Mouse (Mus musculus) CH12.LX (cell line): ENCODE results near the gene Olfr1276. TPM values are rescaled to one million over a fixed set of nuclear protein-coding genes. Genes with fewer than 3 reads are reported as not detected.

Experiments used
- DNase-seq: peaks from one replicate; pipeline ENCODE4 v3.0.0-alpha.2; 2013; ENCODE audit errors: extremely low read depth
- H3K27ac ChIP-seq: 2 replicates; pipeline ENCODE4 v1.5.1; 2012; ENCODE audit warnings: low read depth, mild to moderate bottlenecking, control low read depth, moderate library complexity; ENCODE audit not compliant: insufficient read depth
- H3K27me3 ChIP-seq: replicated peaks from 2 replicates; pipeline ENCODE3; 2012; ENCODE audit warnings: inconsistent platforms
- H3K36me3 ChIP-seq, 2 experiments: replicated peaks in 1 of 2; 2 replicates each; pipeline versions ENCODE3 to v1.6.1; 2012; ENCODE audit warnings: inconsistent platforms in 1 of 2, low read length in 1 of 2, mild to moderate bottlenecking in 1 of 2, mixed read lengths in 1 of 2, moderate library complexity in 1 of 2; ENCODE audit not compliant: control insufficient read depth in 1 of 2, insufficient read depth in 1 of 2
- H3K4me1 ChIP-seq, 2 experiments: 2 replicates each; pipeline ENCODE4 v1.6.1; 2012; ENCODE audit warnings: inconsistent platforms in 1 of 2, moderate library complexity in 1 of 2; ENCODE audit not compliant: insufficient read depth in 2 of 2, control insufficient read depth in 1 of 2
- H3K4me2 ChIP-seq: 2 replicates; pipeline ENCODE4 v1.6.1; 2012; ENCODE audit warnings: low read depth, mild to moderate bottlenecking, control low read depth; ENCODE audit not compliant: poor library complexity, insufficient read depth, severe bottlenecking
- H3K4me3 ChIP-seq, 3 experiments: fragments of 150-350 bp in 1 of 3; sonication (generic) in 1 of 3; replicated peaks in 1 of 3; 2 replicates each; pipeline versions ENCODE3 to v1.5.1; 2011 to 2012; ENCODE audit warnings: low read depth in 2 of 3, low read length in 2 of 3, mild to moderate bottlenecking in 2 of 3, moderate library complexity in 2 of 3, control low read depth in 1 of 3, improper control_type of control experiment in 1 of 3, inconsistent platforms in 1 of 3, mixed read lengths in 1 of 3; ENCODE audit not compliant: poor library complexity in 1 of 3
- H3K79me2 ChIP-seq: replicated peaks from 2 replicates; pipeline ENCODE4 v1.6.1; 2012; ENCODE audit warnings: mild to moderate bottlenecking, moderate library complexity; ENCODE audit not compliant: control insufficient read depth, poor library complexity, insufficient read depth, severe bottlenecking; ENCODE audit errors: extremely low read depth
- H3K9ac ChIP-seq: 2 replicates; pipeline ENCODE4 v1.6.1; 2012; ENCODE audit warnings: low read depth, mild to moderate bottlenecking, control low read depth, moderate library complexity; ENCODE audit not compliant: insufficient read depth
- H3K9me3 ChIP-seq: replicated peaks from 2 replicates; pipeline ENCODE3; 2012; ENCODE audit warnings: low read length, inconsistent platforms, mixed read lengths
- BHLHE40 ChIP-seq: IDR thresholded peaks from 2 replicates; pipeline ENCODE4 v1.6.1; 2011; ENCODE audit warnings: mild to moderate bottlenecking, low read depth, low read length, improper control_type of control experiment
- CHD1 ChIP-seq: IDR thresholded peaks from 2 replicates; pipeline ENCODE4 v1.6.1; 2012; ENCODE audit warnings: low read depth, low read length, improper control_type of control experiment, inconsistent platforms
- CTCF ChIP-seq, 2 experiments: IDR thresholded peaks in 1 of 2; conservative IDR thresholded peaks in 1 of 2; 2 replicates each; pipeline ENCODE4 v1.5.1; 2011 to 2012; ENCODE audit warnings: low read depth in 2 of 2, low read length in 2 of 2, improper control_type of control experiment in 1 of 2, inconsistent platforms in 1 of 2, mild to moderate bottlenecking in 1 of 2, moderate library complexity in 1 of 2
- ETS1 ChIP-seq: conservative IDR thresholded peaks from 2 replicates; pipeline ENCODE4 v1.6.1; 2012; ENCODE audit warnings: low read depth, mild to moderate bottlenecking, inconsistent platforms, low read length, improper control_type of control experiment, moderate library complexity
- GABPA ChIP-seq: IDR thresholded peaks from 2 replicates; pipeline ENCODE4 v1.6.1; 2012; ENCODE audit warnings: low read depth, low read length, improper control_type of control experiment, inconsistent platforms; ENCODE audit not compliant: insufficient replicate concordance
- JUND ChIP-seq: conservative IDR thresholded peaks from 2 replicates; pipeline ENCODE4 v1.6.1; 2011; ENCODE audit warnings: low read depth, low read length, improper control_type of control experiment
- KAT2A ChIP-seq: IDR thresholded peaks from 2 replicates; pipeline ENCODE4 v1.6.1; 2012; ENCODE audit warnings: low read length, improper control_type of control experiment, inconsistent platforms; ENCODE audit not compliant: insufficient replicate concordance
- MAFK ChIP-seq: IDR thresholded peaks from 2 replicates; pipeline ENCODE4 v1.6.1; 2011; ENCODE audit warnings: low read length, improper control_type of control experiment; ENCODE audit not compliant: insufficient replicate concordance
- MAX ChIP-seq: IDR thresholded peaks from 2 replicates; pipeline ENCODE4 v1.6.1; 2011; ENCODE audit warnings: low read length, improper control_type of control experiment
- MEF2A ChIP-seq: IDR thresholded peaks from 2 replicates; pipeline ENCODE4 v1.6.1; 2014; ENCODE audit warnings: low read depth, mild to moderate bottlenecking, inconsistent platforms, low read length, improper control_type of control experiment, borderline replicate concordance
- MYC ChIP-seq: IDR thresholded peaks from 2 replicates; pipeline ENCODE4 v1.6.1; 2011; ENCODE audit warnings: low read depth, mild to moderate bottlenecking, improper control_type of control experiment, low read length
- NELFE ChIP-seq: IDR thresholded peaks from 2 replicates; pipeline ENCODE4 v1.6.1; 2011; ENCODE audit warnings: low read depth, low read length, improper control_type of control experiment
- NRF1 ChIP-seq: IDR thresholded peaks from 2 replicates; pipeline ENCODE4 v1.6.1; 2014; ENCODE audit warnings: low read depth, mild to moderate bottlenecking, inconsistent platforms, low read length, improper control_type of control experiment, moderate library complexity
- POLR2A ChIP-seq: IDR thresholded peaks from 2 replicates; pipeline ENCODE4 v1.6.1; 2011; ENCODE audit warnings: low read depth, mild to moderate bottlenecking, improper control_type of control experiment, low read length
- RAD21 ChIP-seq: IDR thresholded peaks from 2 replicates; pipeline ENCODE4 v1.6.1; 2011; ENCODE audit warnings: low read depth, mild to moderate bottlenecking, low read length, improper control_type of control experiment, moderate library complexity
- RCOR1 ChIP-seq: conservative IDR thresholded peaks from 2 replicates; pipeline ENCODE4 v1.6.1; 2012; ENCODE audit warnings: low read depth, mild to moderate bottlenecking, inconsistent platforms, low read length, improper control_type of control experiment
- SIN3A ChIP-seq: IDR thresholded peaks from 2 replicates; pipeline ENCODE4 v1.6.1; 2012; ENCODE audit warnings: low read length, improper control_type of control experiment, inconsistent platforms
- SMC3 ChIP-seq: IDR thresholded peaks from 2 replicates; pipeline ENCODE4 v1.6.1; 2011; ENCODE audit warnings: low read depth, low read length, improper control_type of control experiment
- USF1 ChIP-seq: IDR thresholded peaks from 2 replicates; pipeline ENCODE4 v1.6.1; 2014; ENCODE audit warnings: low read depth, mild to moderate bottlenecking, inconsistent platforms, low read length, improper control_type of control experiment
- USF2 ChIP-seq: conservative IDR thresholded peaks from 2 replicates; pipeline ENCODE4 v1.6.1; 2011; ENCODE audit warnings: low read depth, low read length, improper control_type of control experiment
- ZKSCAN1 ChIP-seq: IDR thresholded peaks from 2 replicates; pipeline ENCODE4 v1.6.1; 2012; ENCODE audit warnings: low read depth, inconsistent platforms, low read length, improper control_type of control experiment, borderline replicate concordance
- ZMIZ1 ChIP-seq: IDR thresholded peaks from 2 replicates; pipeline ENCODE4 v1.6.1; 2012; ENCODE audit warnings: low read depth, mild to moderate bottlenecking, inconsistent platforms, low read length, improper control_type of control experiment
- dilution Hi-C: fragments of 300-500 bp; cut with MboI; formaldehyde crosslinking; loops from 2 replicates; pipeline ENCODE4 v1.14.3; 2020; ENCODE audit warnings: low sequenced_read_pairs; ENCODE audit not compliant: extremely low pct_unique_long_range_greater_than_20kb, extremely low pct_ligation_motif_present
- in situ Hi-C: fragments of 300-500 bp; cut with MboI; formaldehyde crosslinking; loops from 3 replicates; pipeline ENCODE4 v1.14.3; 2019; ENCODE audit warnings: low sequenced_read_pairs, low pct_ligation_motif_present, low pct_unique_long_range_greater_than_20kb, mixed read lengths
- polyA plus RNA-seq: library from polyadenylated mRNA; unstranded; fragments of >175 nt; gene quantifications from 2 replicates; pipeline ENCODE4 v1.2.1, GENCODE M21; 2012; ENCODE audit warnings: low read depth; ENCODE audit not compliant: insufficient read length
- total RNA-seq, 2 experiments: library from RNA; depleted of rRNA; stranded (reverse); fragments of 300-350 nt in 1 of 2; fragments of >200 nt in 1 of 2; gene quantifications; 2 replicates each; pipeline ENCODE4 v1.2.3; 2012 to 2014

Gene Olfr1276
- total and polyA plus RNA-seq, 3 experiments = not detected

DNA sequence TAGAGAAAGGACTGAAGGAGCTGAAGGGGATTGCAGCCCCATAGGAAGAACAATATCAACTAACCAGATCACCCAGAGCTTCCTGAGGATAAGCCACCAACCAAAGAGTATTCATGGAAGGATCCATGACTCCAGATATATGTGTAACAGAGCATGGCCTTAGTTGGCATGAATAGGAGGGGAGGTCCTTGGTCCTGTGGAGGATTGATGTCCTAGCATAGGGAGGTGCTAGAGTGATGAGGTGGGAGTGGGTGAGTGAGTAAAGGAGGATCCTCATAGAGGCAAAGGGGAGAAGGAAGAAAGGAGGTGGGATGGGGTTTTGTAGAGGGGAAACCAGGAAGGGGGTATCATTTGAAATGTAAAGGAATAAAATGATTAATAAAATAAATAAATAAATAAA, 44.2 kb downstream of the Olfr1276 start:
- H3K4me3 ChIP-seq = no peak overlapping the region
- no peaks in the 10 kb centered on the region for H3K79me2 ChIP-seq
- DNase-seq = no peak
- peaks cover 17% of the 10 kb centered on the region for H3K9me3 ChIP-seq
- no peak overlapping the region for H3K9ac ChIP-seq
- no peaks in the 10 kb centered on the region for H3K27me3 ChIP-seq
- no peaks in the 10 kb centered on the region for H3K4me1 ChIP-seq
- in situ Hi-C loops = no loop called here
- no peak overlapping the region for H3K4me2 ChIP-seq
- dilution Hi-C loops = no loop called here
- H3K27ac ChIP-seq = no peak overlapping the region
- H3K36me3 ChIP-seq = no peaks in the 10 kb centered on the region
- TF ChIP-seq SIN3A (no peak), USF1 (no peak), MEF2A (no peak), ETS1 (no peak), CHD1 (no peak), GABPA (no peak), NELFE (no peak), BHLHE40 (no peak)

DNA sequence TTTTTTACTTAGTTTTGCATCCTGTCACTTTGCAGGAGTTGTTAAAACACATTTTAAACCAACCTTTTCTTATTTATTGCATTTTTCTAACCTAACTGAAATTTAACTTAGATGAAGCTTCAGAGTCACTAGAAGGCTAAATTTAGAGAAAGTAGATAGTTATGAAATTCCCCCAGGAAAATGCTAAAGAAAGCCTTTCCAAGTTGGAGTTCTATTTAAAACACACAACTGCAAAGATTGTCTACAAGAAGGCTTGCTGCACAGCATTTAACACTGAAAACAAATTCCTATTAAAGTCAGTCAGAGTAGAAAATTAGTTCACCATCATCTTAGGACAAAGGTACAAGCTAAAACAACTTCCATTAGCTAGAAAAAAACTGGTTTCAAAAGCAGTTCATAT, 46.1 kb downstream of the Olfr1276 start, which contains the start of gene Olfr1279:
TSS of gene Olfr1279 (plus strand) at position 262 of the 400 bp plus-strand sequence.
- no peak for TF ChIP-seq MAFK
- TF ChIP-seq MYC = no peak
- TF ChIP-seq RCOR1 = no peak
- no peak for TF ChIP-seq RAD21
- no peak for TF ChIP-seq CTCF (conservative IDR thresholded peaks at IDR 0.05 in 1 of 2, IDR thresholded peaks at IDR 0.05 in 1 of 2; ENCODE audit: low read depth in 2 of 2, low read length in 2 of 2)
- no peak for TF ChIP-seq POLR2A
- no peak for TF ChIP-seq ZKSCAN1
- no peak for TF ChIP-seq ZMIZ1
- no peak for TF ChIP-seq NRF1
- no peak for TF ChIP-seq JUND
- TF ChIP-seq MAX = no peak
- TF ChIP-seq SMC3 = no peak
- no peak for TF ChIP-seq KAT2A
- no peak for TF ChIP-seq USF2
- dilution Hi-C loops = no loop called here

More for the DNA sequence above, 46.1 kb downstream of the Olfr1276 start, which contains the start of gene Olfr1279:
- Histone ChIP-seq H3K9me3 (peaks cover 15% of the 10 kb centered on the region), H3K9ac (no peak within 1 kb of the TSS), H3K4me2 (no peak within 1 kb of the TSS), H3K36me3 (no peaks in the 10 kb centered on the region), H3K27me3 (no peaks in the 10 kb centered on the region), H3K4me1 (no peaks in the 10 kb centered on the region), H3K27ac (no peak within 1 kb of the TSS), H3K4me3 (no peak within 1 kb of the TSS), H3K79me2 (no peaks in the 10 kb centered on the region)
- DNase-seq = no peak
- in situ Hi-C loops = no loop called here

Other genes starting within 250 kb of the Olfr1276 start
- not detected in 2 replicates for gene Gm13941, start 148.5 kb upstream of the Olfr1276 start, total RNA-seq (2012; rRNA removed)
- gene Gm13941, start 148.5 kb upstream of the Olfr1276 start, total RNA-seq (2014; rRNA removed) = not detected in 2 replicates
- not detected in 2 replicates for gene Gm13941, start 148.5 kb upstream of the Olfr1276 start, polyA plus RNA-seq
- gene Gm15130, start 101.6 kb upstream of the Olfr1276 start, total RNA-seq (2012; rRNA removed) = not detected in 2 replicates
- not detected in 2 replicates for gene Gm15130, start 101.6 kb upstream of the Olfr1276 start, total RNA-seq (2014; rRNA removed)
- gene Gm15130, start 101.6 kb upstream of the Olfr1276 start, polyA plus RNA-seq = not detected in 2 replicates
- not detected in 2 replicates for gene 4930430A15Rik, start 24.9 kb upstream of the Olfr1276 start, total RNA-seq (2012; rRNA removed)
- not detected in 2 replicates for gene 4930430A15Rik, start 24.9 kb upstream of the Olfr1276 start, total RNA-seq (2014; rRNA removed)
- not detected in 2 replicates for gene 4930430A15Rik, start 24.9 kb upstream of the Olfr1276 start, polyA plus RNA-seq
- not detected in 2 replicates for gene Olfr1275, start 19.2 kb upstream of the Olfr1276 start, total RNA-seq (2012; rRNA removed)
- not detected in 2 replicates for gene Olfr1275, start 19.2 kb upstream of the Olfr1276 start, total RNA-seq (2014; rRNA removed)
- gene Olfr1275, start 19.2 kb upstream of the Olfr1276 start, polyA plus RNA-seq = not detected in 2 replicates
- not detected in 2 replicates for gene Olfr1277, start 19.6 kb downstream of the Olfr1276 start, total RNA-seq (2012; rRNA removed)
- gene Olfr1277, start 19.6 kb downstream of the Olfr1276 start, total RNA-seq (2014; rRNA removed) = not detected in 2 replicates
- gene Olfr1277, start 19.6 kb downstream of the Olfr1276 start, polyA plus RNA-seq = not detected in 2 replicates
- gene Olfr1278, start 35.6 kb downstream of the Olfr1276 start, total RNA-seq (2012; rRNA removed) = not detected in 2 replicates
- gene Olfr1278, start 35.6 kb downstream of the Olfr1276 start, total RNA-seq (2014; rRNA removed) = not detected in 2 replicates
- not detected in 2 replicates for gene Olfr1278, start 35.6 kb downstream of the Olfr1276 start, polyA plus RNA-seq
- gene Olfr1279, start 46.1 kb downstream of the Olfr1276 start, total RNA-seq (2012; rRNA removed) = not detected in 2 replicates
- not detected in 2 replicates for gene Olfr1279, start 46.1 kb downstream of the Olfr1276 start, total RNA-seq (2014; rRNA removed)
- not detected in 2 replicates for gene Olfr1279, start 46.1 kb downstream of the Olfr1276 start, polyA plus RNA-seq
- gene Olfr1280, start 59.5 kb downstream of the Olfr1276 start, total RNA-seq (2012; rRNA removed) = not detected in 2 replicates
- gene Olfr1280, start 59.5 kb downstream of the Olfr1276 start, total RNA-seq (2014; rRNA removed) = not detected in 2 replicates
- not detected in 2 replicates for gene Olfr1280, start 59.5 kb downstream of the Olfr1276 start, polyA plus RNA-seq
- gene Olfr1281, start 72.0 kb downstream of the Olfr1276 start, total RNA-seq (2012; rRNA removed) = not detected in 2 replicates
- not detected in 2 replicates for gene Olfr1281, start 72.0 kb downstream of the Olfr1276 start, total RNA-seq (2014; rRNA removed)
- gene Olfr1281, start 72.0 kb downstream of the Olfr1276 start, polyA plus RNA-seq = not detected in 2 replicates
- gene Olfr1282, start 81.6 kb downstream of the Olfr1276 start, total RNA-seq (2012; rRNA removed) = not detected in 2 replicates
- not detected in 2 replicates for gene Olfr1282, start 81.6 kb downstream of the Olfr1276 start, total RNA-seq (2014; rRNA removed)
- gene Olfr1282, start 81.6 kb downstream of the Olfr1276 start, polyA plus RNA-seq = not detected in 2 replicates
- not detected in 2 replicates for gene Olfr1283, start 112.3 kb downstream of the Olfr1276 start, total RNA-seq (2012; rRNA removed)
- gene Olfr1283, start 112.3 kb downstream of the Olfr1276 start, total RNA-seq (2014; rRNA removed) = not detected in 2 replicates
- not detected in 2 replicates for gene Olfr1283, start 112.3 kb downstream of the Olfr1276 start, polyA plus RNA-seq
- gene Olfr1284, start 121.0 kb downstream of the Olfr1276 start, total RNA-seq (2012; rRNA removed) = not detected in 2 replicates
- gene Olfr1284, start 121.0 kb downstream of the Olfr1276 start, total RNA-seq (2014; rRNA removed) = not detected in 2 replicates
- gene Olfr1284, start 121.0 kb downstream of the Olfr1276 start, polyA plus RNA-seq = not detected in 2 replicates
- gene Olfr1286, start 168.6 kb downstream of the Olfr1276 start, total RNA-seq (2012; rRNA removed) = not detected in 2 replicates
- gene Olfr1286, start 168.6 kb downstream of the Olfr1276 start, total RNA-seq (2014; rRNA removed) = not detected in 2 replicates
- gene Olfr1286, start 168.6 kb downstream of the Olfr1276 start, polyA plus RNA-seq = not detected in 2 replicates
- not detected in 2 replicates for gene Olfr1287, start 194.6 kb downstream of the Olfr1276 start, total RNA-seq (2012; rRNA removed)
- gene Olfr1287, start 194.6 kb downstream of the Olfr1276 start, total RNA-seq (2014; rRNA removed) = not detected in 2 replicates
- gene Olfr1287, start 194.6 kb downstream of the Olfr1276 start, polyA plus RNA-seq = not detected in 2 replicates
- not detected in 2 replicates for gene Olfr1288, start 219.6 kb downstream of the Olfr1276 start, total RNA-seq (2012; rRNA removed)
- gene Olfr1288, start 219.6 kb downstream of the Olfr1276 start, total RNA-seq (2014; rRNA removed) = not detected in 2 replicates
- gene Olfr1288, start 219.6 kb downstream of the Olfr1276 start, polyA plus RNA-seq = not detected in 2 replicates
- gene Olfr1289, start 226.3 kb downstream of the Olfr1276 start, total RNA-seq (2012; rRNA removed) = not detected in 2 replicates
- not detected in 2 replicates for gene Olfr1289, start 226.3 kb downstream of the Olfr1276 start, total RNA-seq (2014; rRNA removed)
- gene Olfr1289, start 226.3 kb downstream of the Olfr1276 start, polyA plus RNA-seq = not detected in 2 replicates
- gene Olfr1290, start 239.3 kb downstream of the Olfr1276 start, total RNA-seq (2012; rRNA removed) = not detected in 2 replicates
- gene Olfr1290, start 239.3 kb downstream of the Olfr1276 start, total RNA-seq (2014; rRNA removed) = not detected in 2 replicates
- not detected in 2 replicates for gene Olfr1290, start 239.3 kb downstream of the Olfr1276 start, polyA plus RNA-seq
- gene Olfr1291-ps1, start 242.7 kb downstream of the Olfr1276 start, total RNA-seq (2012; rRNA removed) = not detected in 2 replicates
- gene Olfr1291-ps1, start 242.7 kb downstream of the Olfr1276 start, total RNA-seq (2014; rRNA removed) = not detected in 2 replicates
- not detected in 2 replicates for gene Olfr1291-ps1, start 242.7 kb downstream of the Olfr1276 start, polyA plus RNA-seq